Mouse (Mus musculus) liver, postnatal 0 days (tissue): ENCODE results near the gene Basp1.

Experiments used
- CTCF ChIP-seq: sonication (generic); IDR thresholded peaks from 2 replicates; pipeline ENCODE4 v1.5.1; 2016; ENCODE audit warnings: antibody characterized with exemption, low read depth
- EP300 ChIP-seq: IDR thresholded peaks from 2 replicates; pipeline ENCODE4 v1.6.1; 2016; ENCODE audit warnings: antibody characterized with exemption, low read depth, mild to moderate bottlenecking

DNA sequence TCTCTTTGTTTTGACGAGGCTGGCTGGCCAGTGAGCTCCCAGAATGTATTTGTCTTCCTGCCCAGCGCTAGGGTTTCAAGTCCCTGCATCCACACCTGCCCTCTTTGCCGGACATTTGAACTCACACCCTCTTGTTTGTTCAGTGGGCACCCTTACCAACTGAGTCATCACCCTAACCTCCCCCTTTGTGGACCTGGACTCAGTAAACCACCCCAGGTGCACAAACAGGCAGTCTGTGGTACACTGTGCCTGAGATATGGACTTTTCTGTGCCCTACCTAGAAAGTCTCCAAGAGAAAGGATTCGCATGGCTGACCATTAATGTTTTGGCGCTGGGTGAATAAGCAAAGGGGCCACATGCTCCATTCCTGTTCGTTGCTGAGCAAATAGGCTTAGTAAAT lies 70.3 kb downstream of the Basp1 start:
- TF ChIP-seq EP300 (no peak), CTCF (no peak)
